Mouse (Mus musculus) c-Kit-positive CD71-positive TER-119-positive erythroid progenitor cells, embryonic 14.5 days (primary cell): ENCODE measurements around the gene Dlgap5.

Experiments used
- DNase-seq: peaks from one replicate; pipeline ENCODE4 v3.0.0-alpha.2; 2013; ENCODE audit warnings: low spot score

Gene Dlgap5

GRCm38 (mm10) chr14:47395462-47396026 is 22.7 kb downstream of the Dlgap5 start:
- DNase-seq: no peak

- DNase-seq: no peak
Observed at GRCm38 (mm10) chr14:47395007-47395406, 23.2 kb downstream of the Dlgap5 start.

- no peak for DNase-seq
Observed at GRCm38 (mm10) chr14:47393354-47394094, 24.7 kb downstream of the Dlgap5 start.

GRCm38 (mm10) chr14:47386125-47386524 is 32.1 kb downstream of the Dlgap5 start:
- no peak for DNase-seq

GRCm38 (mm10) chr14:47384653-47385052 is 33.6 kb downstream of the Dlgap5 start:
- no peak for DNase-seq

GRCm38 (mm10) chr14:47383911-47384310 is 34.3 kb downstream of the Dlgap5 start:
- DNase-seq: no peak

- DNase-seq: no peak
Observed at GRCm38 (mm10) chr14:47378336-47378735, 39.9 kb downstream of the Dlgap5 start.

- no peak for DNase-seq
Observed at GRCm38 (mm10) chr14:47376526-47376925, 41.7 kb downstream of the Dlgap5 start.

- peak; percentile 54 for DNase-seq
Observed at GRCm38 (mm10) chr14:47373728-47374678, 44.2 kb downstream of the Dlgap5 start.

- DNase-seq: no peak
Observed at GRCm38 (mm10) chr14:47371689-47372088, 46.5 kb downstream of the Dlgap5 start.

- DNase-seq: no peak
Observed at GRCm38 (mm10) chr14:47370790-47371189, 47.4 kb downstream of the Dlgap5 start.

- no peak for DNase-seq
Observed at GRCm38 (mm10) chr14:47369741-47370140, 48.5 kb downstream of the Dlgap5 start.

- DNase-seq: no peak
Observed at GRCm38 (mm10) chr14:47367461-47367860, 50.7 kb downstream of the Dlgap5 start, which contains the start of gene Lgals3. Gene Lgals3 (plus strand): TSS chr14:47367751.

GRCm38 (mm10) chr14:47366881-47367321 is 51.3 kb downstream of the Dlgap5 start:
- no peak for DNase-seq

- DNase-seq: peak; percentile 45
Observed at GRCm38 (mm10) chr14:47364742-47365449, 53.3 kb downstream of the Dlgap5 start.

GRCm38 (mm10) chr14:47361899-47362298 is 56.3 kb downstream of the Dlgap5 start:
- no peak for DNase-seq

- no peak for DNase-seq
Observed at GRCm38 (mm10) chr14:47361418-47361817, 56.8 kb downstream of the Dlgap5 start.

- DNase-seq: no peak
Observed at GRCm38 (mm10) chr14:47359610-47360009, 58.6 kb downstream of the Dlgap5 start.

GRCm38 (mm10) chr14:47356622-47357021 is 61.6 kb downstream of the Dlgap5 start:
- DNase-seq: no peak

- no peak for DNase-seq
Observed at GRCm38 (mm10) chr14:47354948-47355347, 63.3 kb downstream of the Dlgap5 start.

GRCm38 (mm10) chr14:47354111-47354577 is 64.1 kb downstream of the Dlgap5 start:
- peak; percentile 50 for DNase-seq

GRCm38 (mm10) chr14:47353240-47353639 is 65.0 kb downstream of the Dlgap5 start:
- DNase-seq: no peak
